Mouse (Mus musculus) left cerebral cortex, adult 9 months (tissue): ENCODE measurements around the gene Armh3.

Source experiments
- DNase-seq, 2 experiments: peaks; one replicate each; pipeline ENCODE4 v3.0.0; 2022; ENCODE audit warnings: low spot score in 2 of 2

Armh3 gene

DNA sequence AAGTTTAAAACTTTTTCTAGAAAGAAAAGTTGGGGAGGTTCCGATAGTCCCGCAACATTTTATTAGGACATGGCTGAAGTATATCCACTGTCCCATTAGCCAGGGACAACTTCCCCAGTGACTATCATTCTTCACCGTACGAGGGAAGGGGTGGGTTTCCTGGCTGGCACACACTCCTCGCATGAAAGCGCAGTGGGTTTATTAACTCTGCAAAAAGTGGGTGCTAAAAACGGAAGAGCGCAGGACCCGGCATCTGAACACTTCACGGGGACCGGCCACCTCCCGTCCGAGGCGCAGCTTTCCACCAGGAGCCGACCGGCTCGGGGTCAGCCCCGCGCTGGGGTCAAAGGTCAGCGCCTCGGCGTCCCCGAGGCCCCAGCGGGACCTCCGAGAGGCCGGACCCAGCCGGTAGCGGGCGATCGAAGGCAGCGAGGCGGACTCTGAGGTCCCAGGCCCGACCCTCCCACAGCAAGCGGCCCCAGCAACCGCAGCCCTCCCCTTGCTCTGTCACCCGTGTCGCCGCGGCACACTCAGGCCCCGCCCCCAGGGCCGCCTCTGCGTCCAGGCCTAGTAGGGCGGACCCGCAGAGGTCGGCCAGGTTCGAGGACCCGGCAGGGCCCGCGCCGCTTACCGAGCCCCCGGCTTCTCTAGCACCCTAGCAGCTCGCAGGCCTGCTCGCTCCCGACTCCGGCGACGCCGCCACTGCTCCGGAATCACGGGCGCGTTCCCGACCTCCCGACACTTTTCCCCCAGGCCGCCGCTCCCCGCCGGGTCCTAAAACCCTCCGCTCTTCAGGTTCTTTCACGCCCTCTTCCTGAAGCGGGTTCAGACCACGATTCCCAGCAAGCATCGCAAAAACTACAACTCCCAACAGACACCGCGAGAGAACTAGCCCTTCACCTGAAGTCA is at the start of gene Armh3:
Gene Armh3, minus strand, starts transcription at position 704 of the 909 bp plus-strand sequence.
- peak; percentile 81 to 93 for DNase-seq

DNA sequence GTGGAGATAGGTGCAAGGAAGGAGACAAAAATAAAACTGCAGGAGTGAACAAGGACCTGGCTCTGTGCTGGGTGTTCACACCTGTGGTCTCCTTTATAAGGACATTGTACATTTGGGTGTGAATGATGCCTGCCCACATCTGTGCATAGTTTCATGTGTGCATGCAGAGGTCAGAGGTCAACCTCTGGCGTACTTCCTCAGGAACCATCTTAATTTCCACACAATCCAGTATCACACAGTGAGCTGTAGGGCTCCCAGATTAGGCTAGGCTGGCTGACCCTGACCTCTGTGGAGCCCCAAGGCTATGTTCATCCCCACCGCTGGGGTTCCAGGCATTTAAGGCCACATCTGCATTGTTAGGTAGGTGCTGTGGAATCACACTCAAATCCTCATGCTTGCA is 49.1 kb upstream of the Armh3 start:
- DNase-seq, result no peak

DNA sequence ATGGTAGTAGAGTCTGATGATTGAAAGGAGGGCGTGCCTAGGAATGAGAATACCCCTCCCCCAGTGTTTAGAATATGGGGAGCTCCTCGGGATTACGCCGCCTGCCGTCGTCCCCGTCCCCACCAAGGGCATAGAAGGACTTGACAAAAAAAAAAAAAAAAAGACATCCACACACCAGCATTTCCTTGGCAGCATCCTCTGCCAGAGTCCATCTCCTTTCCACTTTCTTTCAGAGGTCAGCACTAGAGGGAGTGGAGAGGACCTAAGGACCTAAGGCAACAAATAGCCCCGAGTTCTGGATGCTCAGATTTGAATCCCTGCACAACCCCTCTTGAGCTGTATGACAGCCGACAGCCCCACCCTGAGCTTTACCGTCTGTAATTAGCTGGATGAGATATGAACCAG is 48.3 kb upstream of the Armh3 start:
- no peak for DNase-seq

DNA sequence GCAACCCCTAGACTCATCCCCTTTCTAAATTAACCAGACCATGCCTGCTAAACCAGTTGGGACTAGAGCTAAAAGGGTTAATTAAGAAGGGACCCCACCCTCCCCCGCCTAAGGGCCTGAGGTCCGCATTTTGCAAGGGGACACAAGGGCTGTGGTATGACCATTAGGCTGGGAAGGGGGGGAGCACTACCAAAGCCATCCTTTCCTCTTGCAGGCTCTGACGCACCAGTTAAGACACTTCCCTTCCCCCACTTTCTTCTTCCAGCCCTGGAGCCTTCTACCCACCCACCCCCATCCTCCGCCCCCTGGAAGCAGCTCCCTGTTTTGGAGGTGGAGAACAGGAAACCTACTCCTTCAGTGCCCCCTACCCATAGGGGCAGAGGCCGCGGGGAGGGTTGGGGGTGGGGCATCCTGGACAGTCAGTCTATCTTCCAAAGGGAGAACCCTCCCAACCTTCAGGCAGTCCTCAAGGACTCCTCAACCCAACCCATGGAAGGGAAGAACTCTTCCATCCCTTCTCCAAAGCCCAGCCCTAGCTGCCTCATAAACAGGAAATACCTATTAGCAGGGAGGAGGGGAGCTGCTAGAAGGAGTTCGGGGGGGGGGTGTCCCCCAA is 47.5 kb upstream of the Armh3 start:
- peak in 1 of 2 experiments; percentile 72 for DNase-seq

DNA sequence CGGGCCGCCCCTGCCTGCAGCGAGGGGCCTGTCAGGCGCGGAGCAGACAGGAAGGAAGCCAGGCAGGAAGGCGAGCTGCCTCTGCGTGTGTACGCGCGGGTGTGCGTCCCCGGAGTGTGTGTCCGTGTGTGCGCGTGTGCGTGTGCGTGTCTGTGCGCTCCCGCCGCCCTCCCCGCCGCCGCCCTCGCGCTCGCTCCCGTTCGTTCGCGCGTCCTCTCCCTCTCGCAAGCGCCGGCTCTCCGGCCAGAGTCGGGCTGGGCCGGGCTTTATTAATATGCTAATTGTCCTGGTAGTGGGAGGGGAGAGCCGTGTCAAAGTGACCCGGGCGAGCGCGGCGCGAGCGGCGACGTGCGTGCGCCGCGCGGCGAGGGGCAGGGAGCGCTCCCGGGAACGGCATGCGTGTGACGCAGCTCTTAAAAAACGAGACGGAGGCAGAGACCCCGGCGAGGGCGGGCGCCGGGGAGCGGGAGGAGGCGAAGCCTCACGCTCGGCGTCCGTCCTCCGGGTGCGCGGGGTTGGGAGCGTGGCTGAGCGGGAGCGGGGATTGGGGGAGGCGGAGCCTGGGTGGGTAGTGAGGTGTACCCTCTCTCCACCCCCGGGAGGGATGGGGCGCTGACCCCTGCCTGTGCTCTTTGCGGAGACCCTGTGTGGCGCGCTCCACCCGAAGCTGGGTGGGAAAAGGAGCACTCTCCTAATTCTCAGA is 46.9 kb upstream of the Armh3 start, which contains the start of gene Ldb1:
Gene Ldb1, minus strand, starts transcription at position 222 of the 703 bp plus-strand sequence.
- peak; percentile 75 to 88 for DNase-seq

DNA sequence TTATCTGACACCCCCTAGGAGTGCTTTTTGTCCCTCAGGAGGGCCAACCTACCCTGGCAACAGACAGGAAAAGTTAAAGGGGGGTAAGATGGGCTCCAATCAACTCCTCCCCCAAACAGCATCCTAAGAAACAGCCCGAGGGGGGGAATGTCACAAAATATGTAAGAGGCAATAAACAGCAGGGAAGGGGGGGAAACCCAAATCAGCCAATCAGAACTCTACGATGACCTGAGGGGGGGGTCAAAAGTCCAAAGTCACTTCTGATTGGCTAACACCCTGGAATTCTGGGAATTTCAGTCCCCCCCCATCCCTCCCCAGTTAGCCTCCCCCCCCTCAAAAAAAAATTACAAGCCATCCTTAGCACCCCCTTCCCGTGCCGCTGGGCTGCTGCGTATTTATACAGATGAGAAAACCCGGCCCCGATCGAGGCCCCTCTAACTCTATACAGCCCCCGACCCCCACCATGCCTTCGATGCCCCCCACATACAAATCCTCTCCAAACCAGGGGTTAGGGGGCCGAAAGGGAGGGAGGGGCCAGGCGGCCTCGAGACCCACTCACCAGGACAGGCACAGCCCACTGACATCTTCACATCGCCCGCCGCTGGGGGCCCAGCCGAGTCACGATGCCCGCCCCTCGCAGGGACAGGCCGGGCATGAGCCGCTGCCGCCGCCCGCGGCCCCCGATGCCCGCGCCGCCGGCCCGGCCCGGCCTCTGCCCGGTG is 46.1 kb upstream of the Armh3 start, which contains the start of gene Pprc1:
Gene Pprc1, plus strand, starts transcription at position 616 of the 722 bp plus-strand sequence.
- no peak for DNase-seq

DNA sequence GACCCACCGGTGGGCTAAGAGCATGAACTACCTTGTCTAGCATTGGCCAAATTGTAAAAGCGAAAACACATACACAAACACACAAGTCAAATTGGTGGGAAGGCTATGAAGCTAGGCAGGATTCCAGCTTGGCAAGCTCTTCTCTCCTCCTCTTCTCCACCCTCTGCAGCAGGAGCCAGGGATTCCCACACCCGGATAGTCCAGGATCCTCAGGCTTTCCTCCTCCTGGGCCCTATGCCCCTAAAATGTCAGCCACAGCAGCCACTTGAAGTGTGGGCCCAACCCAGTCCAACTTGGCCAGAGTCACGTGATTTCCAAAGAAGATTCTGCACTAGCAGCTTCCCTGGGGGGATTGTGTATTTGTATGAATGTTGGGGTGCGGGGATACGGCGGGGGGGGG is 45.1 kb upstream of the Armh3 start:
- DNase-seq, result no peak

DNA sequence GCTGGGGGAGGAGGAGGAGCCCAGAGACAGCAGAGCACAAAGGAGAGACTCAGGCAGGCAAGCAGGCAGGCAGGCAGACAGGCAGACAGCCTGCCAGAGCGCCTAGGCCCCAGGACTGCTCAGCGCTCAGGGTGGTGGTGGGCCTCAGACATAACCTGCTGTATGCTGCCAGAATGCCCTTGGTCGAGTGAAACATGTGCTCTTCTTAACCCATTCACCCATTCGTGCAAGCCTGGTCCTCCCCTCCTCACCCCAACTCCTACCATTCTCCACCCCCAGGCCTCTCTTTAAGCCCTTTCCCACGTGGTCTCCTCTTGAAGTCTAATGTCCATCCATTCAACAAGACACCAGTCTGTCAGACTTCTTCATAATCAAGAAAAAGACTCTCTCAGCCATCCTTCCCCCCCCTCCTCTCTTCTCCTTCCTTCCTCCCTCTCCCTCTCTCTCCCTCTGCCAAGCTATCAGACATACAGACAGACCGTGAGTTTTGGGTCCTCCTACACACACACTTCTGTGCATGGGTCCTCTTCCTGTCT is 44.3 kb upstream of the Armh3 start:
- DNase-seq, result peak in 1 of 2 experiments; percentile 60

DNA sequence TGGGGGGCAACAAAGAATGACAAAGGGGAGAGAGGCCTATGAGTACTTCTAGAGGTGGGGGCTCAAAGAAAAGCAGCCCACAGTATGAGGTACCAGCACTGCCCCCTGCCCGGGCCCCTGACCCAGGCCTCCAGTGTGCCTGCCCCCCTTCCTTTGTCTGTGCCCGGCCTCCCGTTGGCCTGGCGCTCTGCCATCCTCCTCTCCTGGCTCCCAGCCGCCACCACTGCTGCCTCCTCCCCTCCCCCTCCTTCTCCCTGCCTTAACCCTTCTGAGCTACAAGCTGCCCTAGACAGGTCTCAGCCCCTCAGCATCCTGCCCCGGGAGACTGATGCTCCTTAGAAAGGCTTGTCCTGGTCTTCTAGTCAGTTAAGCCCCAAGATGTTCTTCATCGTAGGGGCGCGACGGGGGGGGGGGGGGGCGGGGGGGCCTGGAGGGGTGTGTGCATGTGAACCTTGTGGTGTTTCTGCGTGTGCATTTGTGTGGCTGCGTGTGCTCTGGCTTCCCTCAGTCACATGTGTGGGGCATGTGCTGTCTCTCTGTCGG is 43.7 kb upstream of the Armh3 start:
- peak in 1 of 2 experiments; percentile 83 for DNase-seq

DNA sequence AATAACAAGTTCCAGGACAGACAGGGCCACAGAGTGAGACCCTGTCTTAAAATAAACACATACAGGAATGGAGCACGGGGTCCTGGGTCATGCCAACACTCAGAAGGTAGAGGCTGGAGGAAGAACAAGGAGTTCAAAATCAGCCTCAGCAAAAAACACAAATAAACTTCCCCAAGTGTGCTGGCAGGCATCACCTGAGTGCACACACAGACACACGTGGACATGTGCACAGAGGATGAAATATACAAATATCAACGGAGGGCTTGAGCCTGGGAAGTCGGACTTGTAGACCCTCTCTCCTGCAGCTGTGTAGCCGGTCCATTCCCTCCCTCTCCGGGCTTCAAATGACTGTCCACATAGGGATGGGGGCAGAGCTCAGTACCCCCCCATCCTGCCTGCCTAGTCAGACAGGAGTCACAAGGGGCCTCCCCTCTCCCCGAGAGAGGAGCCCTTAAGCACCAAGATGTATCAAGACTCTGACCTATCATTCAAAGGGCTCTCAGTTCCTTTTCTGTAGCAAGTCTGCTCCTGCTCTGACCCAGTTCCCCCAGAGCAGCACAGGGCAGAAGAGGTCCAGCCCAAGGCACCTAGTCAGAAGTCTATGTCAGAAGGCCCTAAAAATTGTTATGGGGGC is 43.1 kb upstream of the Armh3 start:
- DNase-seq, result no peak

DNA sequence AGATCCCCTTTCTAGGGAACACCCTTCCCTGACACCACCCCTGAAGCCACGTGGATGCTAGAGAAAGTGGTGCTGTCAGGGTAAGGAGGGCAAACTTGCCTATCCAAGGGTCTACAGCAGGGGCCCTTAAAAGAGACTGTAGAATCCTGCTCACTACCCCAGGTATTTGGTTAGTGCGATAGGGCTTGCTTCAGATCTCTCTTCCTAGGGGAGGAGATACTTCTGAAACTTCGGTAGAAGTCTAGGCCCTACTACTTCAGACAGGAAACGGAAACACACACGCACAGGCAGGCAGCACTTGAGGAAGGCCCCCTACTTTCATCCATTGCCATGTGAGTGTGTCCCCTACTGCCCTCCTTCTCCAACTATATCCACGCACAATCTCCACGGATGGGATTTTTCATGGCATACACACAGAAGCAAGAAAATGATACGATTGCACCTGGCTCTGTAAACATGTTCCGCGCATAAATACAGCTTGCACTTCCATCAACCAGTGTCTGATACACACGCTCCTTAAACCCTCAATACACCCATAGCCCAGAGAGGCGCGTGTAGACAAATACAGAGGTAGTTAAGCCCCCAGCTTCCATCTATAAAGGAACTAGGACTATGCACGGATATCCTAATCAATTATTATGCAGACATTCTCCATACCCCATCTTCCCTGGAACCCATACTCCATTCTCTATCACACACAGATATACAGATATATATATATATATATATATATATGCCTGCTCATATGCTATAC is 42.0 kb upstream of the Armh3 start:
- DNase-seq, result no peak

DNA sequence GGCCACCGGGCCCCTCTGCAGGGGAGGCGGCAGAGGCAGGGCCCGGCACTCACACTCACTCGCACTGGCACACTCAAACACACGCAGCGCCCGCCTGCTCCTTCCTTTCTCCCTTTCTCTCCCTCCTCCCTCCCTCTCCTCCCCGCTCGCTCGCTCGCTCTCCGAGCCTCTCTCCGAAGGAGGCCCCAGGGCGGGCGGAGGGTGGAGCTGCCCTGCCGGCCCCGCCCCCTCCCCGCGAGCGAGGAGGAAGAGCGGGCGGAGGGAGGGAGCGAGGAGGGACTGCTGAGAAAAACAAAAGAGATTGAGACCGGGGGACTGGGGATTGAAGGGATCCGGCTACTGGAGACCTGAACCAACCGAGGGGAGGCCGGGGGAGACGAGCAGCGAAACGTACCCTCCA is 41.2 kb upstream of the Armh3 start:
- peak in 1 of 2 experiments; percentile 66 for DNase-seq

DNA sequence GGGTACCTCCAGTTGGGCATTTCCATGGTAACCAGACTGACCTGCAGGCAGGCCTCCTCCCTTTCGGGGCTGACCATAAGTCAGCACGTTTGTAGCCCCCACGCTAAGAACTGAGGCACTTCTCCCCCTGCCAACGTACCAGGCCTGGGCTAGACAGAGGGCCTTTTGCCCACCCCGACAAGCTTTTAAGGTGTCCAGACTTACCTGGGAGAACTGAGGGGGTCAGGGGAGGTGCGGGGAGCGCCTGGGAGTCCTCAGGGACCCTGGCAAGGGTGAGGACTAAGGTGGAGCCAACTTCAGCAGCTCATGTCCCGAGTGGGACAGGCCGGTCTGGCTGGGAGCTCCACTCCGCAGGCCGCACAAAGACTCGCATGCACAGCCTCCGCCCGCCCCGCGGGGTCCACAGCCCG is 40.6 kb upstream of the Armh3 start:
- DNase-seq, result no peak

DNA sequence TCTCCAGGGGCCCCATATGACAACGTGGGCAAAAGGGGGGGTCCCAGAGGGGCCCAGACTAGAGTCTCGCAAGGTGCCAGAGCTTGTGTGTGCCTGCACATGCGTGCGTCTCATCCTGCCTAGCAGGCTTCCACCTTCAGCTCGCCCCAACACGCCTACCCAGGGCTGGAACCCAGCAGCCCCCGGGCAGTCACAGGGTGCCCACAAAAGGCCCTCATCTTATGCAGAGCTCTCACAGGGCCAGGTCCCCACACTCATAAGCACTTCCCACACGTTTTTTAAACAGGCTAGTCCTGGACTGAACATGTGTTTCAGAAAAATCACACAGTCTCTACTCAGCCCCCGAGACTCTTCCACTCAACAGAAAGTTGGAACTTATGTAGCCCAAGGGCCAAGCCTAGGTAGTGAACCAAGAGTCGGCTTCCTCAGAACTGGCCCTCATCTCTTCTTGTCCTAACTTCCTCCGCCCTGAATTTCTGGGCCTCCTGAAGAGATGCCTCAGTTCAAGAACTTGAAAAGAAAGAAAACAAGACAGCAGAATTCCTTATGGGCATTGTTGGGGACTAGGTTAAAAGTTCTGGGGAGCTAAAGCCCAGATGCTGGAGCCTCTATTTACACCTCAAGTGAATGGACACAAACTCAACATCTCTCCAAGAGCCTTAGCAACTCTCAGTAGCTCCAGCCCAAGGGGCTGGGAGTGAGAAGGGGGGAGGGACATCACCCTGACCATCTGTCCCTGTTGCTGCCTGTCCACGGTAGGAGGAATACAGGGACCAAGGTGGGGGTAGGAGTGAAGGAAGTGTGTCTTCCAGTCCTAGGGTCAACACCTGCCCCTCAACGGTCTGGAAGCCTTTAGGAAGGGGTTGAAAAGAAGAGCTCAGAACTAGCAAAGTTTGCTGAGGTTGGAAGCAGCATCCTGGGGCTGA is 39.9 kb upstream of the Armh3 start:
- DNase-seq, result no peak

DNA sequence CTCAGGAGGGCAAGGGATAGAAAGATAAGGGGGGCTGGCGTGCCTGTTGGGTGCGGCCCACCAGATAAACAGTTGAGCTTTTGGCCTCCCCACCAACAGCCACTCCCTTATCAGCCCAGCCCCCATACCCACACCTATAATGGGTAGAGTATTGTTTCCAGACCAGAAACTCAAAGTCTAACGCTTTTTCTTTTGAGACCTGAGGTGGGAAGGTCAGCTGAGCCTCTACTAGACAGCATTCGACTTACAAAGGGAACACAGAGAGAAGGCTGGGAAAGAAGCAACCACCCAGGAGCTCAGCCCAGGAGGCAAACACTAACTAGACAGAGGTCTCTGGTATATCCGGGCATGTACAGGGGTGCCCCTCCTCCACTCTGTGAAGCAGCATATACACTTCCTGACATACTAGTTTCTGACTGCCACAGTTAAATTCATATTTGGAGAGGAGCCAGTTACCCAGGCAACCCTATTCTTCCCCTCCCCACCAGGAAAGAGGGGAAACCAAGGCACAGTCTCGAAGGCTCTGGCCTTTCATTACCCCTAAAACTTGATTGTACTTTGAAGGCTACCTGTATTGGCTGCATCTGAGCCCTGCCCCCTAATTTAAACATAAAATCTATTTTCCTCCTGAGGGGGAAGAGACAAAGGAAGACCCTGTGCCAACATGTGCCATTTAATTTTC is 39.1 kb upstream of the Armh3 start:
- no peak for DNase-seq

DNA sequence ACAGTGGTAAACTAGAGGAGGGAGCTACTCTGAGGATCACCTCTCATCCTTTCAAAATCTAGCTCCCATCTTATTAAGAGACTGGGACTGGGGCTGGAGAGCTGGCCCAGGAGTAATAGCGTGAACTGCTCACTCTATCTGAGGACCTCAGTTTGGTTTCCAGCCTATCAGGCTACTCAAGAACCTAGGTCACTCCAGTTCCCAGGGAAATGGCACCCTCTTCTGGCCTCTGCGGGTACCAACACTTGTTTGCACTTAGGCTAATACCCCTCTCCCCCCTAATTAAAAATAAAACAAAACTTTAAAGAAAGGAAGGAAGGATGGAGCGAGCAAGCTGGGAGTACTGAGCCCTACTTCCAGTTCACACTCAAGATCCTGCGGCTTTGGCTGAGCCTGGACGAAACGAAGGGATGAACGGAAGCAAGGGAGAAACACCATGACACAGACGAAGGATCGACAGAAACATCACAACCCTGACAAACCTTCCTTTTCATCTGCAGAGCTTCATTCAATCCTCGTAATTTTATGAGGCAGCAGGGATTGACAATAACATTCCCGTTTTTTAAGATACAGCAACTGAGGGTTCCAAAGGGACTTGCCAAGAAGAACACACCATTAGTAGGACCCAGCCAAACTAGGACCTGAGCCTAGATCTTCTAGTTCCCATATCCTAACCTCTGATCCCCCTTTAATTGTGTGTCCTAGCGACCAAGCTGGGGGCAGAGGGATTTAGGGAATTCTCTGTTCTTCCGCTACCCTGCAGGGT is 38.4 kb upstream of the Armh3 start:
- no peak for DNase-seq

DNA sequence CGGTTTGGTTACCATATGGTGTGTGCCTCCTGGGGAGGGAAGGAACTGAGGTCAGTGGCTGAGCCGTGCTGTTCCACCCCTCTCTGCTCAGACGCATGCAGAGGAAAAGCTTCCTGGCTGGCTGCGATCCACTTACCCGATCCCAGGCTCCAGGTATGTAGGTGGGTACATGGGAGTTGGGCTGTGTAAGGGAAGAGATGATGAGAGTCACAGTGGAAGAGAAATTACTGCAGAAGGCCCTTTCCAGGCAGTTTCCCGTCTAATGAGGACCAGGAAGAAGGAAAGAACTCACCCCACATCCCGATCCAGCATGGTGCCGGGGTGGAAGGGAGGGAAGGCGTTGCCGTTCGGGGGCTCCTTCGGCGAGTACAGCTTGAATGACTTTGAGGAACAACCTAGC is 37.7 kb upstream of the Armh3 start:
- DNase-seq, result no peak
